Mouse (Mus musculus) left cerebral cortex, adult 11 months (tissue): ENCODE data around the gene Pgghg.
A peak's percentile ranks its signal among the peaks of the same experiment; 100 is the strongest.

Experiments used
- DNase-seq: peaks from one replicate; pipeline ENCODE4 v3.0.0; 2022; ENCODE audit warnings: low spot score

Gene Pgghg

DNA sequence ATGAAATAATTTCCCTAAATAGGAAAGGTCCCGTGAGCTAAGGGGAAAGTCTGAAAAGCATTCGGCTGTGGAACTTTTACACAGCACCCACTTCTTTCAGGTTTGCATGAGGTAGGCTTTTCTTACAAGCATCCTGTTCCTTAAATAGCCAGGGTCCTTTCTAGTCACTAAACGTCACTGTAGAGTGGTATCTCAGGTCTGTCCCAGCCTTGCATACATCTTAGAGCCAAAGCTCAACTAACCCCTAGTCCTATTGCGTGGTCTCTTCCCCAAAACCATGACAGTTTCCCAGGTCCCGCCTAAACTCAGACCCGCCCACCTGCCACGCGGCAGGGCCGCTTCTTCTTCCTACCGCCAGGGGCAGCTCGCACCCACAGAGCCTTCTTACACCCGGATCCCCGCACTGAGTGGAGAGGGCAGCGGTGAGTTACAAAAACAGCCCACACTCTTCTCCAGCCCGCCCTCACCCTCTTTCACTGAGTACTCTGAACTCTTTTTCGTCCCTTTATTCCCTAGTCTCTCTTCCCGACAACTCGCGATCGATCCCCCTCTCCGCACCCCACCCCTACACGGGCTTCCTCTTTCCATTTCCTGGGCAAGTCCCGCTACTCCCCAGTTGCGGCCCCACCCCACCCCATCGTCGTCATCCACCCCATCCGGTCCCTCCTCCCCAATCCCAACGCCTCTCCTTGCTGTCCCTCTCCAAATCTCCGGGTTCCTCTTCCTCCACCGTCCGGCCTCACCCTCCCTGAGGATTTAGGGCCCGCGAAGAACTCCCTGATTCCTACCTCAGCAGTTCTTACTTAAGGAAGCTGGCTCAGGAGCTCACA, at the start of gene Pgghg:
Gene Pgghg, plus strand, starts transcription at position 170 of the 830 bp plus-strand sequence.
- DNase-seq: no peak

GRCm38 (mm10) chr7:140894031-140894430, 47.2 kb upstream of the Pgghg start:
- no peak for DNase-seq

- DNase-seq: no peak
Observed at GRCm38 (mm10) chr7:140894611-140895010, 46.6 kb upstream of the Pgghg start.

GRCm38 (mm10) chr7:140897863-140898262, 43.3 kb upstream of the Pgghg start:
- no peak for DNase-seq

GRCm38 (mm10) chr7:140899121-140899520, 42.1 kb upstream of the Pgghg start:
- DNase-seq: no peak

- DNase-seq: no peak
Observed at GRCm38 (mm10) chr7:140900220-140900619, 41.0 kb upstream of the Pgghg start, which contains the start of gene Cox8b. Cox8b (minus strand) TSS chr7:140900446.

DNA sequence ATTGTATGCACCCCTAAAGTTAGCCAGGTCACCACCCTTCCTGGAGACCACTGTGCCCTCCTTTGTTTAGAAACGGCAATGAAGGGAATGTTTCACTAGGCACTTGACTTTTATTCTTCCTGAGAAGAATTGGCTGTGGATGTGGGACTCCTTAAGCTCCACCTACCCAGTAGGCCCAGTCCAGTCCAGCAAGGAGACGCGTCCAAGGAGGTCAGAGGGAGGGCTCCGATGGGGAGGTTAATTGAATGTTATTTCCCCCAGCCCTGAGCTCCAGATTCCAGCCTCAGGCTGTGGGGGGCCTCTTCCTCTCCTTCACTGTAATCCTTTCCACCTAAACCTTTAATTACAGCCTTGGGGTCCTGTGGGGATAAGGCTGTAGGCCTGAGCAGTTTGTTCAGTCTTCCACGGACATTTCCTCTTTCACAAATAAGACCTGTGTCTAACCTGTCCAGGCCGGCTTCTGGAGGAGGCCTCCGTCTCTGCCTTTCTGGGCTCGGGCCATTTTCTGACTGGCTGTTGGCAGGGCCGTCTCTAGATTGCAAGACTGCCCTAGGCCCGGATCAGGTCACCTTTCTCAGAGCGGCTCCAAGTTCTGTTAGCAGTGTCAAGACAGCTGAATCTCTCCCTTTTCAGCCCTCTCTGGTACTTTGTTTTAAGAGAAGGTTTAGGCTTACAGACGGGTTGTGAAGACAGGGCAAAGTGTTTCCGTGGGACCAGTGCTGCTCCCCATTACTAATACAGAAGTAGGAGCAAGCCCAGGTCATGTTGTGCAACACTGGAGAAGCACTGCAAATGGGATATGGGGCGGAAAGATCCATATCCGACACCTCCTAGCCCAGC, 38.9 kb upstream of the Pgghg start:
- DNase-seq: no peak

GRCm38 (mm10) chr7:140903212-140903611, 38.0 kb upstream of the Pgghg start:
- peak; percentile 61 for DNase-seq

DNA sequence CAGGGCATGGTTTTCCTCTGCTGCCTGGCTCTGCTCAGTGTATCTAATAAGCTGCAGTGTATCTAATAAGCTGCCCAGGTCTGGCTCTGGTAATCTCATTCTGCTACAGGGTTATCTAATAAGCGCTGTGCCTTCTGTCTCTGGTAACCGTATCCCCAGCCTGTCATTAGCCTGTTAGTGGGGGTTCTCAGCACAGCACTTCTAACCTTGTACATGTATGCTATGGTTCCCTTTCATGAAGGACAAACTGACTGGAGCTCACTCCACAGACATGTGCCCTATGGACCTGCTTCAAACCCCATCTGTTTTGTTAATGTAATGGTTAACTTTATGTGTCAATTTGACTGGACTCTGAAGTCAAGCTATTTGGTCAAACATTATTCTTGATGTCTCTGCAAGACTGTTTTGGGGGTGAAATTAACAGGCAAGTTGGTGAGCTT, 35.5 kb upstream of the Pgghg start:
- DNase-seq: no peak

DNA sequence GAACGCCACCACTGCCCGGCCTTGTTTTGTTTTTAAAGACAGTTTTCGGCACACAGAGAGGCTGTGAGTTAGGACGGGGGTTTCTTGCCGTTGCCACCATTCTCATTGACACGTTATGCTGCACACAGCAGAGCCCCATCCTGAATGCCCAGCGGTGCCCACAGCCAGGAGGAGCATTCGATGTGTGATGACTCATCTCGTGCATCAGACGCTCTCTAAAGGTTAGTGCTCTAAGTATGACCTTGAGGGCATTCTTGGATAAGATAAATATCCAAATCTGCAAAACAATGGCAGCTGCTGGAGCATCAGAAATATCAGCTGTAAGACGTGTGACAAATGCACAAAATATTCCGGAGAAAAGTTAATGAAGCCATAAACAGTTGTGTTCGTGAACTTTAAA, 34.1 kb upstream of the Pgghg start:
- no peak for DNase-seq

- no peak for DNase-seq
Observed at GRCm38 (mm10) chr7:140907697-140908096, 33.5 kb upstream of the Pgghg start.

GRCm38 (mm10) chr7:140908181-140908580, 33.0 kb upstream of the Pgghg start:
- no peak for DNase-seq

DNA sequence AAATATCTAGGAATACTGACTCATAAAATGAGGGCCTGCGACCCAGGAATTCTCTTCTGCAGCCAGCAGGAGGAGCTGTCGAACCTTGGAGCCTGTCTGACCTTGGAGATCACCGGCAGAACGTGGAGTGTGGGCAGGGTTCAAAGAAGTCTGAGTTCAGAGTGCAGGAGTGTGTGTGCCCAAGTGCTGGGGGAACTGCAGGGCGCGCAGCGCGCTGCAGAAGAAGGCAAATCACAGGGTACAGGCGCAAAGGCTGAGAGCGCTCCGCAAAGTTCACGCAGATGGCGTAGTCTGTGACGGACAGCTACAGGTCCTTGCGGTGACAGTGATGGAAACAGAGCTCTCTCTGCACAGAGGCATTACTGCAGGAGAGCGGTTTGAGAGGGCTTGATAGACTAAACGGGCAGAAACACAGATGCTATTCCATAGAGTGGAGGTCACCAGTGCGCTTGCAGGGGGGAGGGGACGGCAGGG, 32.5 kb upstream of the Pgghg start:
- DNase-seq: peak; percentile 36

- DNase-seq: peak; percentile 32
Observed at GRCm38 (mm10) chr7:140912293-140912692, 28.9 kb upstream of the Pgghg start.

DNA sequence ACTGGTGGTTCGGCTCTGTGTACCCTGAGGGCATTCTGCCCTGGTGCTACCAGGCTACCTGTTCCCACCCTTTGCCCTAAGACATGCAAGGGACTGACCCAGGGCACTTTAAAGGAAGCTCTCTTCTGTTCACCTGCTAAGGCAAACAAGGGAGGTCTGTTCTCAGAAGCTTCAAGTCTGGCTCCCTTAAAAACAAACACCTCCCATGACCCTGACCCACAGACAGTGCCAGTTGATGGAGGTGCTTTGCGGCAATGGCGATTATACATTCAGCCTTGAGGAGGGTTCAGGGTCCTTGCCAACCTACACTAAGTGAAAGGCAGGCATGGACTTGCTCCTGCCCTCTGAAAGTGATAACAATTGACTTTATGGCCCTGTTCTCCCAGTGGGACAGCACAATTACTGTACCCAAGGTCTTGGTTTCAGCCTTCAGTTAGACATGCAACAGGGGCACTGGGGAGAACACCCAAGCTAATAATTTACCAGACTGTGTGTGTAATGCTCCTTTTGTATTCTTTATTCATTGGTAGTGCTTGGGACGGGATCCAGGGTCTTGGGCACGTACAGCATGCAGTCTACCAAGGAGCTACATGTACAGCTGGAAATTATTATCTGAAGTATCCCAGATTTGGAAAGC, 28.2 kb upstream of the Pgghg start:
- DNase-seq: no peak

- DNase-seq: no peak
Observed at GRCm38 (mm10) chr7:140914031-140914690, 27.0 kb upstream of the Pgghg start.

DNA sequence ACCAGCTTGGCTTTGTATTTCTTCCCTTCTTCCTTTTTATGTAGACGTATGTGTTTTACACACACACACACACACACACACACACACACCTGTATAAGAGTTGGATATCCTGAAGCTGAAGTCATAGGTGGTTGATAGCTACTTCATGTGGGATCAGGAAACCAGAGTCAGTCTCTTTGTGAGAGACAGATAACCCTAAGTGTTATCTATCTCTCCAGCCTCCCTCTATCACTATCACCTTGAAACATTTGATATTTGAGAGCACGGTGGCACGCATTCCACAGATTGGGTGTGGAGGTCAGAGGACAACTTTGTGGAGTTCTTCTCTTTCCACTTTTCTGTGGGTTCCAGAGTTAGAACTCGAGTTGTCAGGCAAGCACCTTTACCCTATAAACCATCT, 21.3 kb upstream of the Pgghg start:
- DNase-seq: no peak

- DNase-seq: no peak
Observed at GRCm38 (mm10) chr7:140920418-140921029, 20.7 kb upstream of the Pgghg start, which contains the start of gene Nlrp6. Nlrp6 (plus strand) TSS chr7:140920902.

GRCm38 (mm10) chr7:140921225-140921975, 19.8 kb upstream of the Pgghg start:
- no peak for DNase-seq

DNA sequence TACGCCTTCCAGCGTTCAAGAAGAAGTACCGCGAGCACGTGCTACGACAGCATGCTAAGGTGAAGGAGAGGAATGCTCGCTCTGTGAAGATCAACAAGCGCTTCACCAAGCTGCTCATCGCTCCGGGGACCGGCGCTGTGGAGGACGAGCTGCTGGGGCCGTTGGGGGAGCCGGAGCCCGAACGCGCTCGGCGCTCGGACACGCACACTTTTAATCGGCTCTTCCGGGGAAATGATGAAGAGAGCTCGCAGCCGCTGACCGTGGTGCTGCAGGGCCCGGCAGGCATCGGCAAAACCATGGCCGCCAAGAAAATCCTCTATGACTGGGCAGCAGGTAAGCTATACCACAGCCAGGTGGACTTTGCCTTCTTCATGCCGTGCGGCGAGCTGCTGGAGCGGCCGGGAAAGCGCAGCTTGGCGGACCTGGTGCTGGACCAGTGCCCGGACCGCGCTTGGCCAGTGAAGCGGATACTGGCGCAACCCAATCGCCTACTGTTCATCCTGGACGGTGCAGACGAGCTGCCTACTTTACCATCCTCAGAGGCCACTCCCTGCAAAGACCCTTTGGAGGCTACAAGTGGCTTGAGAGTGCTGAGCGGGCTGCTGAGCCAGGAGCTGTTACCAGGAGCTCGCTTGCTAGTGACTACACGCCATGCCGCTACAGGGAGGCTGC, 18.7 kb upstream of the Pgghg start:
- no peak for DNase-seq
